Mouse (Mus musculus) heart, adult 8-10 months (tissue): ENCODE results near the gene Tcirg1. TPM values are rescaled to one million over a fixed set of nuclear protein-coding genes. Genes with fewer than 3 reads are reported as not detected.

Source experiments
- DNase-seq: peaks from one replicate; pipeline ENCODE4 v3.0.0; 2022; ENCODE audit warnings: low spot score
- total RNA-seq, 4 experiments: library from RNA; stranded (reverse); gene quantifications; 2 replicates each; pipeline ENCODE4 v1.2.4; 2022

The Tcirg1 gene
- total RNA-seq, 4 experiments from 2014 or later: 8.5 to 13.9 (median 9.3) TPM

GRCm38 (mm10) chr19:3927989-3928388 is 21.1 kb upstream of the Tcirg1 start:
- DNase-seq: no peak

DNA sequence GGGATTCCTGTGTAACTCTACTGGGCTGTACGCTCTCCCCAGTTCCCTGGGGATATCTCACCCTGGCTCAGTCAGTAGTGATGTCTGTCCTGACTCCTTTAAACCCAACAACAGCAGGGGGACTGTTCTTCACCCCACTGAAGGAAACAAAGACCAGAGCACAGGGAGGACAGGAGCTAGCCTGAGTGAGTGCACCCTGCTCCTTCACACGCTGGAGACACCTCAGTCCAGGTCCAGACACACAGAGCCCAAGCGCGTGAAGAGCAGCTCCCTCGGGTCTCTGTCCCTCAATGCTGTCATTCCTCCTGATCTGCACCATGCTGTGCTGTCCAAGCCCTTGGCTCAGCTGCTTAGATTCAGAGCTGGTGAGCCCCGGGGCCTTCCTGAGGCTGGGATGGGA is 19.8 kb upstream of the Tcirg1 start:
- DNase-seq: no peak

- DNase-seq: no peak
These were observed 19.3 kb upstream of the Tcirg1 start for GRCm38 (mm10) chr19:3926279-3926678.

GRCm38 (mm10) chr19:3925859-3926258 is 18.9 kb upstream of the Tcirg1 start:
- no peak for DNase-seq

GRCm38 (mm10) chr19:3924868-3925267 is 17.9 kb upstream of the Tcirg1 start:
- no peak for DNase-seq

DNA sequence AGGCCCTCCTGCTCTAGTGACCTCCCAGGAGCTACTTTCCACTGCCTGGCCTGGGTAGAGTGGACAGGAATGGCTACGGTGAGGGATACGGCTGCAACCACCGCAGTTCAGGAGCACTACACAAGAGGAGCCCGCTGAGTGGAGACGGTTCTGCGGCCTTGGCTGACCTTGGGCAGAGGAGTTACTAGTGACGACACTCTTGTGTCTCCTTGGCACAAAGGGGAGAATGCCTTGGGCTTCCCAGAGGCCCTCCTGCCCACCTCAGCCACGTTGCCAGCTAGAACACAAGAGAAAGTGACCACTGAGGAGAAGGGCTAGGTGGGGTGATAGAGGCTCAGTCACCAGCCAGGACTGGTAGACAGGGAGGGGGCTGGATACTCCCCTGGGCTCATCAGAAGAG is 17.3 kb upstream of the Tcirg1 start:
- DNase-seq: no peak

GRCm38 (mm10) chr19:3923586-3923985 is 16.7 kb upstream of the Tcirg1 start:
- no peak for DNase-seq

GRCm38 (mm10) chr19:3922661-3923371 is 15.9 kb upstream of the Tcirg1 start:
- no peak for DNase-seq

GRCm38 (mm10) chr19:3919928-3920327 is 13.0 kb upstream of the Tcirg1 start:
- DNase-seq: no peak

- no peak for DNase-seq
These were observed 9.8 kb upstream of the Tcirg1 start for GRCm38 (mm10) chr19:3916727-3917126.

DNA sequence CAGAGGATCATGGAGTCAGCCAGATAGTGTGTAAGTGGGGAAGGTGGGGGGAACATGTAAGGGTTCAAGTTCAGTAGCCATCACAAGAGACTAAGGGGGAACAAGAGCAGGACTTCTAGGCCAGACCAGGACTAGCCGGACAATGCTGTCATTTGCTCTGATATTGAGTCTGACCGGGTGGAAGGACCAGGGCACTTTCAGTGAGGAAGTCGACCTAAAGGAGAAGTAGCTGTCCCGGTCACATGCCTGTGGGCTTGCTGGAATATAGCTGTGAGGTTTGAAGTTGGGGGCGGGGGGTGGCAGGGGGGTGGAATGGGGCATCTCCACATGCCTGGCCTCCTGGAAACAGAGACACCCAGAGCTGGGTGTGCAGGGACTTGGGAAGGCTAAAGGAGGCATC is 7.6 kb upstream of the Tcirg1 start:
- DNase-seq: no peak

GRCm38 (mm10) chr19:3913692-3914091 is 6.8 kb upstream of the Tcirg1 start:
- no peak for DNase-seq

- peak; percentile 99 for DNase-seq
These were observed 5.6 kb upstream of the Tcirg1 start, which contains the start of gene Ndufs8 for GRCm38 (mm10) chr19:3912337-3913204. Gene Ndufs8 (minus strand): TSS chr19:3912774.

GRCm38 (mm10) chr19:3910206-3910605 is 3.3 kb upstream of the Tcirg1 start:
- no peak for DNase-seq

- no peak for DNase-seq
These were observed 1.1 kb upstream of the Tcirg1 start for GRCm38 (mm10) chr19:3907876-3908660.

- DNase-seq: no peak
These were observed 607 bp downstream of the Tcirg1 start for GRCm38 (mm10) chr19:3906326-3906725.

- peak; percentile 63 for DNase-seq
These were observed 1.5 kb downstream of the Tcirg1 start for GRCm38 (mm10) chr19:3905261-3905969.

DNA sequence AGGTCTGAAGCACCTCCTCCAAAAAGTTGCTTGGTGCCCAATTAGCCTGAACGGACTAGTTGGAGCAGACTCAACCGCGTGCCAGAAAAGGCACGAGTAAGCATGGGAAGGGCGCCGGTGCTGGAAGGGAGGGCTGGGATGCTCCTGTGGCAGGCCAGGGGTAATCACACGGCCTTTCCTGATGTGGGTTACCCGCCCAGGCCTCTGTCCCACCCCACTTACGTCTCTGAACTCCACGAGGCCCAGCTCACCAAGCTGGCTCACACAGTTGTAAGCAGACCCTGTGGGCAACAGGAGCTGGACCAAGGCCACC is 2.6 kb downstream of the Tcirg1 start:
- no peak for DNase-seq

- DNase-seq: no peak
These were observed 3.1 kb downstream of the Tcirg1 start for GRCm38 (mm10) chr19:3903648-3904362.

GRCm38 (mm10) chr19:3902966-3903365 is 4.0 kb downstream of the Tcirg1 start:
- DNase-seq: no peak

GRCm38 (mm10) chr19:3899618-3900017 is 7.3 kb downstream of the Tcirg1 start:
- no peak for DNase-seq
